Mouse (Mus musculus): ENCODE results near the gene Tmem213. TPM values are rescaled to one million over a fixed set of nuclear protein-coding genes. Genes with fewer than 3 reads are reported as not detected.

Tmem213 gene
- polyA plus RNA-seq, 1 experiment from 2014 or later, result 0.33 TPM

- no peak for ATAC-seq (ENCODE audit: low FRiP score, low read depth)
- Histone ChIP-seq H3K9ac (no peak overlapping the region), H3K9me3 (no peaks in the 10 kb centered on the region), H3K4me3 (no peak overlapping the region), H3K36me3 (peaks cover 45% of the 10 kb centered on the region), H3K27me3 (no peaks in the 10 kb centered on the region), H3K4me2 (replicated peaks) (no peak overlapping the region), H3K27ac (peak overlapping the region; percentile 48; the same call in 1 of the 2 replicates), H3K4me1 (peaks cover 30% of the 10 kb centered on the region)
- 73% methylated on average over 2 of the region's 2 CpGs for WGBS
Measured at GRCm38 (mm10) chr6:38160556-38160955, 51.5 kb downstream of the Tmem213 start.

- H3K27me3 ChIP-seq, result no peaks in the 10 kb centered on the region
- H3K9me3 ChIP-seq, result no peaks in the 10 kb centered on the region
- H3K9ac ChIP-seq, result no peak overlapping the region
- H3K36me3 ChIP-seq, result peaks cover 39% of the 10 kb centered on the region
- no peak for ATAC-seq (ENCODE audit: low FRiP score, low read depth)
- H3K4me2 ChIP-seq (replicated peaks), result no peak overlapping the region
- H3K4me3 ChIP-seq, result no peak overlapping the region
- WGBS, result 45% methylated on average over 14 of the region's 14 CpGs
- H3K4me1 ChIP-seq, result peaks cover 40% of the 10 kb centered on the region
- H3K27ac ChIP-seq, result no peak overlapping the region
Measured at GRCm38 (mm10) chr6:38162825-38163504, 53.9 kb downstream of the Tmem213 start.

DNA sequence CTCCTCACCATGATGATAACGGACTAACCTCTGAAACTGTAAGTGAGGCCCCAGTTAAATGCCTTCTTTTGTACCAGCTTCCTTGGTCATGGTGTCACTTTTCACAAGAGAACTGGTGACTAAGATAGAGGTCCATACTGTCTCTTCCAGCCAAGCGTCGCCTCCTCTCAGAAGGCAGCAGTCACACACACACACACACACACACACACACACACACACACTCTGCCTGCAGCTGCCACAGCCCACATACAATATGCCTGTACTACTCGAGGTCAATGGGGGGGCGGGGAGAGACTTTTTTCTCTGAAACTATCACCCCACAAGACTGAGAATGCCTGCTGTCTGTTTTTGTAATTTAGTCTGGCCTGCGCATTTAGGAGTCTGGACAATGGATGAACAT is 55.6 kb downstream of the Tmem213 start:
- Histone ChIP-seq H3K4me2 (replicated peaks) (no peak overlapping the region), H3K9me3 (no peaks in the 10 kb centered on the region), H3K27ac (peak overlapping the region; percentile 58), H3K9ac (no peak overlapping the region), H3K4me3 (no peak overlapping the region), H3K27me3 (no peaks in the 10 kb centered on the region), H3K36me3 (peaks cover 52% of the 10 kb centered on the region), H3K4me1 (peaks cover 40% of the 10 kb centered on the region)
- no peak for ATAC-seq (ENCODE audit: low FRiP score, low read depth)
- 68% methylated on average over 6 of the region's 6 CpGs for WGBS

GRCm38 (mm10) chr6:38165385-38165784 is 56.3 kb downstream of the Tmem213 start:
- Histone ChIP-seq H3K4me2 (replicated peaks) (peak overlapping the region; percentile 7; the same call in 1 of the 2 replicates), H3K9me3 (no peaks in the 10 kb centered on the region), H3K4me3 (no peak overlapping the region), H3K4me1 (peaks cover 38% of the 10 kb centered on the region), H3K27me3 (no peaks in the 10 kb centered on the region), H3K36me3 (peaks cover 58% of the 10 kb centered on the region), H3K9ac (0 out of 2 replicates have a peak overlapping the region, but pooled peaks have one; percentile 5), H3K27ac (peak overlapping the region; percentile 84)
- WGBS, result 17% methylated on average over 6 of the region's 6 CpGs
- peak; percentile 80 for ATAC-seq (ENCODE audit: low FRiP score, low read depth)

Other genes with a start within 250 kb of the Tmem213 start
- 16.8 and 17.5 TPM in 2 replicates for gene Trim24, start 238.4 kb upstream of the Tmem213 start, polyA plus RNA-seq (2015; fragmentation: Nextera tagmentation; extraction: Ambion mirVana)
- gene Svopl, start 62.3 kb upstream of the Tmem213 start, polyA plus RNA-seq (2015; fragmentation: Nextera tagmentation; extraction: Ambion mirVana), result 3.1 and 3.2 TPM in 2 replicates
- gene Atp6v0a4, start 15.3 kb downstream of the Tmem213 start, polyA plus RNA-seq (2015; fragmentation: Nextera tagmentation; extraction: Ambion mirVana), result 0.29 and 0.78 TPM in 2 replicates
- 8.1 and 8.2 TPM in 2 replicates for gene D630045J12Rik, start 144.8 kb downstream of the Tmem213 start, polyA plus RNA-seq (2015; fragmentation: Nextera tagmentation; extraction: Ambion mirVana)
- gene Zc3hav1l, start 190.0 kb downstream of the Tmem213 start, polyA plus RNA-seq (2015; fragmentation: Nextera tagmentation; extraction: Ambion mirVana), result 13.9 and 15.0 TPM in 2 replicates
- 2.9 and 3.3 TPM in 2 replicates for gene Zc3hav1, start 245.3 kb downstream of the Tmem213 start, polyA plus RNA-seq (2015; fragmentation: Nextera tagmentation; extraction: Ambion mirVana)

Data from limb, embryonic 13.5 days (tissue).